Mouse (Mus musculus): ENCODE measurements around the gene Stag1. TPM values are rescaled to one million over a fixed set of nuclear protein-coding genes. Genes with fewer than 3 reads are reported as not detected.

Gene Stag1
- total RNA-seq, 2 experiments from 2014 or later, result 52.2 to 99.3 TPM

DNA sequence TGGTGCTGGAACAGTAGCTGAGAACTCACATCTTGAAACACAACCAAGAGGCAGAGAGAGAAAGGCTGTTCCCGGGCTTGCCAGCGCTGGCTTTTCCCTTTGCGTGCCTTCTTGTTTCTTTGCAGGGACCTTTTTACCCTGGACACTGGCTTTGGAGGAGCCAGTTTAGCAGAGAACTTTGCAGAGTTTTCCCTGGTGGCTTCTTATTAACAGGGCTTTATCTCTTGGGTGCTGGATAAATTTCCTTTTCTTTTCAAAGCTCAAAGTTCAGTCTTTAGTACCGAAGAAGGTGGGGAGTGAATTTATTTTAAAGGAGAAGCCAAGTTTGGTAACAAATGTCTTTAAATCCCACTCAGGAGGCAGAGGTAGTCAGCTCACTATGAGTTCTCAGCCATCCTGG lies 329.0 kb downstream of the Stag1 start:
- ATAC-seq (replicated peaks; ENCODE audit: poor library complexity, severe bottlenecking), result no peak

GRCm38 (mm10) chr9:100942042-100942441 lies 344.4 kb downstream of the Stag1 start:
- no peak for ATAC-seq (replicated peaks; ENCODE audit: poor library complexity, severe bottlenecking)

GRCm38 (mm10) chr9:100944677-100945365 lies 347.2 kb downstream of the Stag1 start:
- ATAC-seq (replicated peaks; ENCODE audit: poor library complexity, severe bottlenecking), result no peak

DNA sequence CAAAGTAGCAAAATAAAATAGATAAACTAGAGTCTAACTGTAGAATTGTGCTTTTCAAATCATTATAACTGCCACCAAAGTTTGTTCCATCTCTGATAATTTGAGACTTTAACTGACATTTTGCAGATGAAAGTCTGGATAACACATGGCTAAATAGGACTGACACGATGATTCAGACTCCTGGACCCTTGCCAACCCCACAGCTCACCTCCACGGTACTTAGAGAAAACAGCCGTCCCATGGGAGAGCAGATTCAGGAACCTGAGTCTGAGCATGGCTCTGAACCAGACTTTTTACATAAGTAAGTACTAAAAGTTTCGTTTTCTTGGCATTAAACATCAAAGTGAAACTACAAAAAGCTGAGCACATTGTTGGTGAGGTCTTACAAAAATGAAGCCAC lies 353.9 kb downstream of the Stag1 start:
- no peak for ATAC-seq (replicated peaks; ENCODE audit: poor library complexity, severe bottlenecking)

- ATAC-seq (replicated peaks; ENCODE audit: poor library complexity, severe bottlenecking), result no peak
Observed at GRCm38 (mm10) chr9:100962903-100963427, 365.4 kb downstream of the Stag1 start.

- ATAC-seq (replicated peaks; ENCODE audit: poor library complexity, severe bottlenecking), result no peak
Observed at GRCm38 (mm10) chr9:100963428-100963912, 365.9 kb downstream of the Stag1 start.

DNA sequence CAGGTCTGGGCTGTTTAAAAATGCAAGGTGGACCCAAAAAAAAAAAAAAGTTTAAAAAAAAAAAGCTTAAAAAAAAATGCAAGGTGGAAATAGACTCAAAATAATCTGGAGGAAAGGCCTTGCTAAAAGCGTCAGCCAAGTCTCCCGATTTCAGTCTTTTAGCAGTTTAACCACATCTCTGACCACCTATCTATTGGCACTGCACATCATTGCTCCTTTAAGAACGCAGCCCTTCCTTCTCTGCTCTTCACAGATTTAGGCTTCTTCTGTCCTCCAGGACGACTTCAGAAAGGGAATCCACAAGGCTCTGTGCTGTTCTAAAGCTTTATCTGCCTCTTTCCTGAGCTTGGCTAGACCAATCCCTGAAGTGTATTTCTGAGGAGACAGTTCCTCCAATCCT lies 366.5 kb downstream of the Stag1 start:
- ATAC-seq (replicated peaks; ENCODE audit: poor library complexity, severe bottlenecking), result no peak

DNA sequence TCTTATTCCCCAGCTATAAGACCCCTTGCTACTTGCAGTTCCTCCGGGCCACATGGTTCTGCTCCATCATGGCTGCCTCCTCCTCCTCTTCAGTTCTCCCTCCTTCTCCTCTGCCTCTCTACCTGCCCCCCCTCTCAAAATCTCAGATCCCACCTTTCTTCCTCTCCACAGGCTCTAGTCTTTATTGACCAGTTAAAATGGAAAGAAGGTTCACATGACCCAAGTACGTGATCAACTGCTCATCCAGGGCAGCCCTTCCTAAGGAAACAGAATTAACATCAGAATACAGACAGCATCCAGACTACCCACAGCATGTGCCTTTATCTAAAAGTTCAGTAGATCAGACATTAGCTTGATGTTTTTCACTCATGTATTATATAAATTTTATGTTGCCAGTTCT lies 371.9 kb downstream of the Stag1 start:
- no peak for ATAC-seq (replicated peaks; ENCODE audit: poor library complexity, severe bottlenecking)

GRCm38 (mm10) chr9:100978666-100979065 lies 381.1 kb downstream of the Stag1 start:
- ATAC-seq (replicated peaks; ENCODE audit: poor library complexity, severe bottlenecking), result no peak

GRCm38 (mm10) chr9:100979260-100979659 lies 381.7 kb downstream of the Stag1 start:
- ATAC-seq (replicated peaks; ENCODE audit: poor library complexity, severe bottlenecking), result no peak

- no peak for ATAC-seq (replicated peaks; ENCODE audit: poor library complexity, severe bottlenecking)
Observed at GRCm38 (mm10) chr9:100982786-100983185, 385.2 kb downstream of the Stag1 start.

- ATAC-seq (replicated peaks; ENCODE audit: poor library complexity, severe bottlenecking), result no peak
Observed at GRCm38 (mm10) chr9:100984381-100985310, 387.0 kb downstream of the Stag1 start.

GRCm38 (mm10) chr9:100987006-100987405 lies 389.4 kb downstream of the Stag1 start:
- no peak for ATAC-seq (replicated peaks; ENCODE audit: poor library complexity, severe bottlenecking)

DNA sequence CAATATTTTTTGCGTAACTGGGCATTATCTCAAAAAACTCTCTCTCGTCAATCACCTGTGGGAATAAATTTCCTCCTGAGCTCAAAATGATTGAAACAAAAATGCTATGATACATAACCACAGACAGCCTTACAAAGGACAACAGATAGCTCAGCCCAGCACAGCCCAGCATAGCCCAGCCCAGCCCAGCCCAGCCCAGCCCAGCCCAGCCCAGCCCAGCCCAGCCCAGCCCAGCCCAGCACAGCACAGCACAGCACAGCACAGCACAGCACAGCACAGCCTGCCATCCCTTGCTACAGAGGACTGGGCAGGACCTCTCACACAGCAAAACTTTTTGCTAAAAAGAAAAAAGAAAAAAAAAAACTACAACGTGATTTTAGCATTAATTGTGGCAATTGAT lies 390.3 kb downstream of the Stag1 start:
- no peak for ATAC-seq (replicated peaks; ENCODE audit: poor library complexity, severe bottlenecking)

DNA sequence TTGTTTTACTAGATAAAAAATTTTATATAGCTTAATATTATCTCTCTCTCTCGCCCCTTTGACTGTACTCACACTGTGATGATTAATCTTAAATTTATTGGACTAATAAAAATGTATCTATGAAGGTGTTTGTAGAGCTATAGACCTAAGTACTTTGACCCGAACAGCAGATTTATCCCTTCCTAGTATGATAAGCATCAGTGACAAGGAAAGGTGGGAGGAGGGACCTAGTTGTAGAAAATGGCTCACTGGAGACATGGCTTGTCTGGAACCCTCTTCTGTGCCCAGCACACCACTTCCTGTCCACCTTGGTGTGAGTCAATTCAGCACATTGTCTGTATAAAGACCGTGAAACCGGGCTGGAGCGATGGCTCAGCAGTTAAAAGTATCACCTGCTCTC lies 393.0 kb downstream of the Stag1 start:
- ATAC-seq (replicated peaks; ENCODE audit: poor library complexity, severe bottlenecking), result no peak

GRCm38 (mm10) chr9:100991321-100991720 lies 393.7 kb downstream of the Stag1 start:
- no peak for ATAC-seq (replicated peaks; ENCODE audit: poor library complexity, severe bottlenecking)

- ATAC-seq (replicated peaks; ENCODE audit: poor library complexity, severe bottlenecking), result no peak
Observed at GRCm38 (mm10) chr9:100992191-100992590, 394.6 kb downstream of the Stag1 start.

GRCm38 (mm10) chr9:100993937-100994336 lies 396.3 kb downstream of the Stag1 start:
- no peak for ATAC-seq (replicated peaks; ENCODE audit: poor library complexity, severe bottlenecking)

- no peak for ATAC-seq (replicated peaks; ENCODE audit: poor library complexity, severe bottlenecking)
Observed at GRCm38 (mm10) chr9:100997138-100997537, 399.5 kb downstream of the Stag1 start.

- ATAC-seq (replicated peaks; ENCODE audit: poor library complexity, severe bottlenecking), result peak; percentile 50; the same call in 1 of the 2 replicates
Observed at GRCm38 (mm10) chr9:101002053-101002452, 404.5 kb downstream of the Stag1 start.

GRCm38 (mm10) chr9:101002841-101003240 lies 405.2 kb downstream of the Stag1 start:
- no peak for ATAC-seq (replicated peaks; ENCODE audit: poor library complexity, severe bottlenecking)
